Mouse (Mus musculus) left cerebral cortex, adult 11 months (tissue): ENCODE results near the gene Rsph14.

ENCODE experiments used
- DNase-seq: peaks from one replicate; pipeline ENCODE4 v3.0.0; 2022; ENCODE audit warnings: low spot score

Rsph14 gene

DNA sequence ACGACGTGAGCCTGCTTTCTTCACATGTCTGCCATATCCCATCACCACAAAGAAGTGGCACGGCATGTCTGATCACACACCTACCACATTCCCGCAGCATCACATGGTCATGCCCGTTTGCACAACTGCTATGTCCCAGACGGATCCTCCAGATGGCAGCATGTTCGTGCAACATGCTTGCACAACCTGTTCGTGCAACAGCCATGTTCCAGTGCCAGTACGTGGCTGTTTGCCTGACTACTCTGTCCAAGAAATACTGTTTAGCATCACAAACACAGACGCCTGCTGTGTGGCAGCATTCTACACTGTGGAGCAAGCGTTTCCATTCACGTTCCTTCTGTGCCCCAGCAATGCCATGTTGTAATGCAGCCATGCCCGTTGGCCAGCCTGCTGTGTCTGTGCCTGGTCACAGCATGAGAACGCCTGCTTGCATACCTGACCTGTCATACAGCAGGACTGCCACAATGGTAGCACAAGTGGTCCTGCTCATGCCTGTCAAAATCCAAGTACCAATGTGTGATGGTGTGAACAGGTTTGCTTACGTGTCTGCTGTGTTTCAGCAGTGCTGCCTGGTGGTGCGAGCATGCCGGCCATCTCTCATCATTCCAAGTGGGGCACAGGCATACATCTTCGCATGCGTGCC lies 98.7 kb downstream of the Rsph14 start:
- DNase-seq: no peak

DNA sequence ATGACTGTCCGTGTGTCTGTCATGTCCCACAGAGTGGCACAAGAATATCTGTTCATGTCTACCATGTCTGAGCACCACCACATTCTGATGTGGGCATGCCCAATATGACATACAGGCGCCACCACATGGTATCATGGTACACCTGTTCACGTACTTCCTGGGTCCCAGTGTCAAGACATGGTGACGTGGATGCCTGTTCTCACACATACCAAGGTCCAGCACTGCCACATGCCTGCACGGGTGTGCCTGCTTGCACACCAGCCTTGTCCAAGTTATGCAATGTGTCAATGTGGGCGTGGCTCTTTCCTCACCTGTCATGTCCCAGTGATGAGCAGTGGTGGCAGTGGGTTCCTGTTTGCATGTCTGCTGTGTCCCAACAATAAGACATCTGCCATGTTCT lies 99.9 kb downstream of the Rsph14 start:
- DNase-seq: no peak

DNA sequence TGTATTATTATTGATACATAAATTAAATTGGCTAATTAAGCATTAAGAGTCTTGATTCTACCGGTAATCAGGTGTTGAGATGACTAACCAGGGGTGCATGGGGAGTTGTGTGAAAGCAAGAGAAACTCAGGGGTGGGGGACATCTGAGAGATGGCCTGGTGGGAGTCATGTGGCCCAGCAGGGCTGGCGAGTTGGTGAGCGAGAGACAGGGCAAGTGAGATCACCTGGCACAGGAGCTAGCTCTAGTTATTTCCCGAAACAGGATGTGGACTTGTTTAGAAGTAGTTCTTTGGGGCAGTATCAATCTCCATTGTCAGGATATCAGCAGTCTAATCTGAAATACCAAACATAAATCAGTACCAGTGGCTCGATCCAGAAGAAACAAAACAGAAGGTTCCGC lies 100.8 kb downstream of the Rsph14 start:
- no peak for DNase-seq

DNA sequence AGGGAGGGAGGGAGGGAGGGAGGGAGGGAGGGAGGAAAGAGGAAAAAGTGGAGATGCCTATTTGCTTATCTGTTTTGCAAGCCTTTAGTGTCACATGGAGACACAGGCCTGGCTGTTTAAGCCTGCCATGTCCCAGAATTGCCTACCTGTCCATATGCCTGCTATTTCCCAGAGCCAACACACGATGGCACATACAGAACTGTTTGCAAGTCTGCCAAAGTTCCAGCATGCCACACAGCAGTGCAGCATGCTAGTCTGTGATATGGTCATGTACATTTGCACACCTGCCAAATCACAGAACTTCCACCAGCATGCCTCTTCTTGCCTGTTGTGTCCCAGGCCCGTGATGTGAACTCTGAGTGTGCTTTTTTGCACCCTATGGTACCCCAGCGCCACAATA lies 101.8 kb downstream of the Rsph14 start:
- no peak for DNase-seq

DNA sequence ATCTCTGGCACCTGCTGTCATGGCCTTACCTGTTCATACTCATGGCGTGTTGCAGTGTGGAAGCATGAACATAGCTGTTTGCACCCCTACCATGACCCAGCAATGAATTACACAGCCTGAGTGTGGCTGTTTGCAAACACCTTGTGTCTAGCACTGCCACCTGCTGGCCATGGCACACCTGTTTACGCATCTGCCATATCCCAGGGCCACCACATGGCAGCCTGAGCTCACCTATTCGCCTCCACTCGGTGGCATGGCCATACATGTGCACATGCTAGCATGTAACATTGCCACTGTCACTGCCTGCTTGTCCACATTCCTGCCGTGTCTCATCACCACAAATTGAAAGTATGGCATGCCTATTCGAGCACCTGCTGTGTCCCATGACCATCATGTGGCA lies 102.8 kb downstream of the Rsph14 start:
- DNase-seq: no peak

DNA sequence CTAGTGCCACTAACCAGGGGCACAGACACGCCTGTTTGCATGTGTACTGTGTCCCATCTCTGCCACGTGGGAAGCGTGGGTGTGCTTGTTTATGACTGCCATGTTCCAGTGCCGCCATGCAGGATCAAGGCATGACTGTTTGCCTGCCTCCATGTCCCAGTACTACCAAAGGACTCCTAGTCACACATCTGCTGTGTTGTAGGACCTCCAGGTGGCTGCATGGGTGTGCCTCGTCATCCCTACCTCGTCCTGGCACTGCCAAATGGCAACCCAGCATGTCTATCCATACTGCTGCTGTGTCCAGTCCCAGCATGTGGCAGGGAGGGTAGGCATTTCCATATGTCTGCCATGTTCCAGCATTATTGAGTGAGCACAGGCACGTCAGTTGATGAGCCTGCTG lies 104.1 kb downstream of the Rsph14 start:
- no peak for DNase-seq

DNA sequence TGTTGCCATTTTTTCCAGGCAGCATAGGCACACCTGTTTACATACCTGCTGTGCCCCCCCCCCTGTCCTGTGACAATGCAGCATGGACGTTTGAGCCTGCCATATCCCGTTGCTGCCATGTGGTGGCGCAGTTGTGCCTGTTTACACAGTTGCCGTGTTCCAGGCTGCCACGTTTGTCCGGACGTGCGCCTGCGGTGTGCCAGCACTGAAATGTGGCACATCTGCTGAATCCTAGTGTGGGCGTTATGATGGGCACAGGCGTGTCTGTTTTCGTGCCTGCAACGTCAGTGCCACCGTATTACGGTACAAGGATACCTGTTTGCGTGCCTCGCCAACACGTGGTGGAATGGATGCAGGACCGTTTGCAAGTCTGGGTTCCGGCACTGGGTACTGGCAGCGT lies 107.1 kb downstream of the Rsph14 start:
- no peak for DNase-seq

DNA sequence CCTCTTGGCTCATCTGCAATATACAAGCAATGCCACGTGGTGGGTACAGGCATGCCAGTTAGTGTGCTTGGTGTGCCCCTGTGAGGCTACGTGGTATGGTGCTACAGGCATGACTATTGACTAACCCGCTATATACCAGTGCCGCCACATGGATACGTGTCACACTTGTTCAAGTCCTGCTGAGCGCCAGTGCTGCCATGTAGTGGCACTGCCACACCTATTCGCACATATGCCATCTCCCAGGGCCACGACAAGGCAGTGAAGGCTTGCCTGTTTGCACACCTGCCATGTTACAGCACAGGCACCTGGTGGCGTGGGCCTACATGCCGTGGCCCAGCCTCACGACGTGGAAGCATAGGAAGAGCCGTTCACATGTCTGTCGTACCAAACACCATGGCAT lies 108.1 kb downstream of the Rsph14 start:
- no peak for DNase-seq

DNA sequence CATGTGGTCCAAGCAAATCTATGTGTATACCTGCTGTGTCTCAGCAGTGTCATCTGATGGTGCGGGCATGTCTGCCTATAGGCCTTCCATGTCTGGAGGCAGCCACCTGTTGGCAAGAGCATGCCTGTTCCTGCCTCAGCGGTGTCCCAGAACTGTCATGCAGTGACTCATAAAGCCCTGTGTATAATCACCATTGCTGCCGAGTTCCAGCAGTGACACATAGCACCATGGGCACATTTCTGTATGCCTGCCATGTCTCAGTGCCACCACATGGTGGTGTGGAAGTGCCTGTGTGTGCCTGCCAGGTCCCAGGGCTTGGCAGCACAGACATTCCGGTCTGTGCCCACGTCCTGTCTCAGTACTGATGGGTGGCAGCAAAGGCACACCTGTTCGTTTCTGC lies 109.6 kb downstream of the Rsph14 start:
- DNase-seq: no peak

DNA sequence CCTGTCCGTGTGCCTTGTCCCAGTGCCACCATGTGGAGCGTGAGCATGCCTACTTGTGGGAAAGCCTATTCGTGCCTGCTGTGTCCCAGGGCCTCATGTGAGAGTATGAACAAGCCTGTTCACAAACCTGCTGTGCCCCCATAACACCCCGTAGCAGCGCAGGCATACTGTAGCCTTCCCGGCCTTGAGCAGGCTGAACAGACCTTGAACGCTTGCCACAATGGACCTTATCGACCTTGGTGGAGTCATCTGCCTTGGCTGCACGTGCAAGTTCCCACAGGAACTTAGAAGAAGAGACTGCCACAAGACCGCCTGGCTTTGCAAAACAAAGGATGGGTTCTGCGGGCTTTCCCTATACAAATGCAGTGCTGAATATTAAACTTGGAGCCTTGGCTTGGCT lies 110.8 kb downstream of the Rsph14 start:
- no peak for DNase-seq

DNA sequence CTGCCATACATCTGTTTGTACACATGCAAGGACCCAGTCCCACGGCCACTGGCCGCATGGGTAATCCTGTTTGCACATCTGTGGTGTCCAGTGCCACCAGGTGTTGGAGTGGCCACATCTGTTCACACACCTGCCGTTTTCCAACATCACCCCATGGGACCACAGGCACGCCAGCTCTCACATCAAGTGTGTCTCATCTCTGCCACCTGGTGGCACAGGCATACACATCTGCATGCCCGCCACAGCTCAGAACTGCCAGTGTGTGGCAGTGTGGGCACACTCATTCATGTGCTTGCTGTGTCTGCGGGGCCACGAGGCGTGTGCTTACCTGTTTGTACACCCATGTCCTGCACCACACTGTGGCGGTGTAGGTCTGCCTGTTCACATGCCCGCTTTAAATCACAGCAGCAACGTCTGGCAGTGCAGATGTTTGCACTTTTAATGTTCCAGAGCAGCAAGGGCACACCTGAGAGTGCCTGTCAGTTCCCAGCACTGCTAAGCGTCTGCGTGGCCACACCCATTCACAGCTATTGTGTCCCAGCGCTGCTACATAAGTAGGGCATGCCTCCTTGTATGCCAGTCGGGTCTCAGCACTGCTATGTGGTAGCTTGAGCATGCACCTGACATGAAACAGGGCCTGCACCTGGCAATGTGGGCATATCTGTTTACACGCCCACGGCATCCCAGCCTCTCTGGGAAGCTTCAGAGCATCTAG lies 111.4 kb downstream of the Rsph14 start:
- DNase-seq: peak; percentile 50

DNA sequence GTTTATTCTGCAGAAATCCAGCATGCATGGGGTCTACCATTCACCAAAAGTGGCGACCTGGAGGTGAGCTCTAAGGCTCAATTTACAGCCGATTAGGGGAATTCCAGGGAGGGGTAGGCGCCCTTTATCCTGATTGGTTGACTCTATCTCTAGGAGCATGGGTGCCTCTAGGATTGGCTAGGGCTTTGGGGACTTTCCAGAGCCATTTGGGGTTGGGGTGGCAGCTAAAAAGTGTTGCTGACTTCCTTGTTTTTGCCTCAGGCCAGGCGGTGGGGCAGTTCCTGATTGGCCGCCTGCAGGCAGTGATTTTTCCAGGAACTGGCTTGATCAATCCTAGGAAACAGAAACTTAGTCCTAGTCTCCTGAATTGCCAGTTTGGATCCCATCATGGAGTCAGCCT lies 113.1 kb downstream of the Rsph14 start:
- no peak for DNase-seq

DNA sequence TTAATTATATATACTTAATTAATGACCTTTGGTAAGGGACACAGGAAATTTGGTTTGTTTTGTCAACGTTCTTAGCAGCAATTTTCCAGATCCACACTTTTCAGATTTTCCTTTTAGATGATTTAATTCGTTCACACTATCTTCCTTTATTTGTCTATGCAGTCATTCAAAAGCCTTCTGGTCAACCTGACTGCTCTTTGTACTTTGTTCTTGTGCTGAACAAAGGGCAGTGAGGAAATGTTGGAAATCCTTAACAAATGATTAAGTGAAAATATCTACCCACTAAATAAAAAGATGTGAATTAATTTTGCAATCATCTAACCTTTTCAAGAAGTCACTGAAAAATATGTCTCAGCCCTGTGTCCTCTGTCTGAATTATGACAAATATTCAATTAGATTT lies 124.0 kb downstream of the Rsph14 start:
- DNase-seq: no peak
